8 mouse cellular contexts compared by ENCODE assay signal in the genomic region with DNA sequence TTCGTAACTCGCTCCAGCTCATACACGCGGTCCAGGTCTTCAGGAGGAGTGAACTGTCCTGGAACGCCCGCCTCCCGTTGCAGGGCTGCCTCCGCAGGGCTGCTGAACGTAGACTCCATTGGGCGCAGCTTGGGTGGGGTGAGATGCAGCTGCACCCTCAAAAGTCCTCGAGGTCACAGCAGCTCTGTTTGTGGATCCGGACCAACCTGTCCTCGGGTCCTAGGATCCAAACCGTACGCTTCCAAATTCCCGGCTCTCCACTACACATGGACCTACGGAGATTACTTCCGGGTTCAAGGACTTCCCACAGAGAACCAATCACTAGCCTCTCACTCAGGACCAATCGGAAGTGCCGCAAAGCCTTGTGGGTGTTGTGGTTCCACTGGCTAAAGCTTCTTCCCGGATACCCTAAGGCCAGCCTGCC. TPM values are rescaled to one million over a fixed set of nuclear protein-coding genes. Genes with fewer than 3 reads are reported as not detected.
A peak's percentile ranks its signal among the peaks of the same experiment; 100 is the strongest.
DNase-seq lines count a peak whose midpoint lies in the region; ATAC-seq lines count a peak whose summit lies in the region.

Dph2 (minus strand) TSS at position 295 of the 424 bp plus-strand sequence.

- peak within 1 kb of the TSS; percentile 83 for H3K4me3 ChIP-seq in lung, embryonic 15.5 days

- under 1% methylated on average over 21 of the region's 21 CpGs for WGBS in lung, embryonic 15.5 days

- no peaks in the 10 kb centered on the region for H3K9me3 ChIP-seq in lung, embryonic 15.5 days

- ATAC-seq in hematopoietic stem cell, adult 5-6 weeks (replicated peaks in 1 of 2; ENCODE audit: insufficient read depth in 1 of 2, low FRiP score in 2 of 2, low TSS enrichment in 1 of 2, low read depth in 1 of 2, poor library complexity in 2 of 2, severe bottlenecking in 2 of 2) = peak; percentile 83 to 92
- peak; percentile 86 for ATAC-seq in lung, embryonic 15.5 days (ENCODE audit: borderline replicate concordance, extremely low read depth, low FRiP score, low TSS enrichment)

- H3K9ac ChIP-seq in lung, embryonic 15.5 days = peak within 1 kb of the TSS; percentile 47

- H3K4me1 ChIP-seq in lung, embryonic 15.5 days = peaks cover 12% of the 10 kb centered on the region

- peaks cover 17% of the 10 kb centered on the region; the same call in 1 of the 2 replicates for H3K36me3 ChIP-seq in lung, embryonic 15.5 days

- no peak within 1 kb of the TSS for H3K27ac ChIP-seq in lung, embryonic 15.5 days

- no peaks in the 10 kb centered on the region for H3K27me3 ChIP-seq in lung, embryonic 15.5 days

- peak; percentile 84 for DNase-seq in Muller cell, postnatal 12 days (ENCODE audit: inconsistent ontology term)
- peak; percentile 79 for DNase-seq in cerebellum, adult 8-10 months
- peak; percentile 90 for DNase-seq in forelimb bud, embryonic 11.5 days (ENCODE audit: low read depth, low spot score)
- DNase-seq in layer of hippocampus, adult 8-10 months (ENCODE audit: low spot score in 2 of 2) = peak; percentile 78 to 87
- peak; percentile 51 for DNase-seq in ovary, postnatal 14 days (ENCODE audit: low spot score)
- peak; percentile 56 to 73 for DNase-seq in thymus, postnatal 10 days (ENCODE audit: low spot score in 2 of 2)

- H3K4me2 ChIP-seq in lung, embryonic 15.5 days = peak within 1 kb of the TSS; percentile 86

RNA-seq across cellular contexts. Expression of gene Dph2, which starts in this region (rescaled TPM):
- total RNA-seq in hematopoietic stem cell, adult 5-6 weeks (2017) = 6.0 and 9.8 TPM in 2 replicates
- total RNA-seq in layer of hippocampus, adult 8-10 months (2022) = 10 to 100 TPM in 3 of 4 experiments, 1 to 10 TPM in 1; 9.0 to 11.5 (median 11.0) TPM
- polyA plus RNA-seq in lung, embryonic 15.5 days (2015; fragmentation: Nextera tagmentation; extraction: Ambion mirVana) = 18.2 and 19.3 TPM in 2 replicates
